Mouse (Mus musculus) adrenal gland, adult 10 weeks (tissue): ENCODE data around the gene Glt8d2. TPM values are rescaled to one million over a fixed set of nuclear protein-coding genes. Genes with fewer than 3 reads are reported as not detected.

Experiments
- polyA plus RNA-seq: library from polyadenylated mRNA; stranded (reverse); fragments of 350-450 nt; fragmentation: Illumina TruSeq; extraction: RNeasy Lipid Tissue Mini Kit (QIAGEN cat#74804); gene quantifications from one replicate; pipeline ENCODE4 v1.2.3, GENCODE M21; 2014; ENCODE audit warnings: low read depth, low replicate concordance

Glt8d2 gene
- polyA plus RNA-seq = 2.4 TPM

DNA sequence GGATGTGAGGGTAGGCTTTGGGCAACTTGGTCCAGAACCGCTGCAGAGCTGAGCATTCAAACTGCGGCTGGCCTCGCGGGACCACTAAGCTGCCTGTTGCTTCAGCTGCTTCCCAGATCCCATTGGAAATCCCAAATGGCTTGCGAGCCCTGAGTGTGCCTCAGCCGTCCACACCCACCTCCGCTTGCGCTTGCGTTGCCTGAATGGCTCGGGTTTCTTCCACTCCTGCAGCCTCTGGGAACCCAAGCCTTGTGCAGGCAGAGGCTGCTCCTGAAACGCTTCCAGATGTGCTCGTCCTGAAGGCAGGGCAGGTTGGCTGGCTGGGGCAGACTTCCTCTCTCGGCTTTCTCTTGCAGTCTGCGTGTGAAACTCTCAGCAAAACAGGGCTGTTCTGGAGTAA is at the start of gene Glt8d2:
Glt8d2 (minus strand) TSS at position 157 of the 400 bp plus-strand sequence.

DNA sequence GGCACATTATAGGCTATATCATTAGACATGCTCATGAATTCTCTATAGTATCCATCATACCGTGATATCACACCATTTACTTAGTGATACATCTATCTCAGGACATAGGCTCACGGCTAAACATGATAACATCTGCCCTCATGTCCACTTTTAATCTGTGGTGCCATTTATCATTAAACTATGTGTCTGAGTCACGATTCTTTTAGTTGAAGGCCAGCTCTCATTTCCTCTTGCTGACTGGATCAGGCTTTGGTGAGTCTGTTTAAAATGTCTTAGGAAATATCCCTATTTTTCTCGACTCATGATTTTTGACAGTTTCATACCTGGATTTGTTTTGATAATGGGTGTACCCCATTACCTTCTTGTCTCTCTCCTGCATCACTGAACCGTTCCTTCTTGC is 5.5 kb upstream of the Glt8d2 start, which contains the start of gene Hcfc2:
Hcfc2 (plus strand) TSS at position 205 of the 400 bp plus-strand sequence.

DNA sequence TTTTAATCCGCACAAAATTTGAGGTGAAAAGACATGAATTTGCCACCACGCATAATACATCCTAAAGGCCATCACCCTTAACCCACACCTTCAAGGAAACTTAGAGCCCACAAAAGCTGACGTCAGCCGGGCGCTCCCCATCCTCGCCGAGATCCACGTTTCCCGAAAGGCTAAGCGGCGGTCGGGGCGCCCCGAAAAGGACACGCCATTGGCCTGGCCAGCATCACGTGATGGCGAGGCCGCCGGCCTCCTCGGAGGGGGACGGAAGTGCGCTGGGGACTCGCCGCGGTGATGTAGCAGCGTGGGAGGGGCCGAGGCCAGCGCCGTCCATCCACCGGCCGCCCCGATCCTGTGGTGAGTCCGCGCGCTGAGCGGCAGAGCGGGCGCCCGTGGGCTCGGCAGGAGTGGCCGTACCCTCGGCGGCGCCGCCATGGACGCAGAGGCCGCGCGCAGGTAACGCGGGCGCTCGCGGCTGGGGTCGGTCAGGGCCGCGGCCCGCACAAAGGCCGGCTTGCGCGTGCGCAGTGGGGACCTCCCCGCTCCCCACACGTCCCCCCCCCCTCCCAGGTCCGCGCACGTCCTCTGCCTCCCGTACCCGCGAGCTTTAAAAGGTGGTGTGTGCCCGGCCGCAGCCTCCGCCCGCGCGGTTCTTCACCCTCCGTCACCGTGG is 60.7 kb downstream of the Glt8d2 start, which contains the start of gene Tdg:
Tdg (plus strand) TSS at position 243 of the 670 bp plus-strand sequence.

DNA sequence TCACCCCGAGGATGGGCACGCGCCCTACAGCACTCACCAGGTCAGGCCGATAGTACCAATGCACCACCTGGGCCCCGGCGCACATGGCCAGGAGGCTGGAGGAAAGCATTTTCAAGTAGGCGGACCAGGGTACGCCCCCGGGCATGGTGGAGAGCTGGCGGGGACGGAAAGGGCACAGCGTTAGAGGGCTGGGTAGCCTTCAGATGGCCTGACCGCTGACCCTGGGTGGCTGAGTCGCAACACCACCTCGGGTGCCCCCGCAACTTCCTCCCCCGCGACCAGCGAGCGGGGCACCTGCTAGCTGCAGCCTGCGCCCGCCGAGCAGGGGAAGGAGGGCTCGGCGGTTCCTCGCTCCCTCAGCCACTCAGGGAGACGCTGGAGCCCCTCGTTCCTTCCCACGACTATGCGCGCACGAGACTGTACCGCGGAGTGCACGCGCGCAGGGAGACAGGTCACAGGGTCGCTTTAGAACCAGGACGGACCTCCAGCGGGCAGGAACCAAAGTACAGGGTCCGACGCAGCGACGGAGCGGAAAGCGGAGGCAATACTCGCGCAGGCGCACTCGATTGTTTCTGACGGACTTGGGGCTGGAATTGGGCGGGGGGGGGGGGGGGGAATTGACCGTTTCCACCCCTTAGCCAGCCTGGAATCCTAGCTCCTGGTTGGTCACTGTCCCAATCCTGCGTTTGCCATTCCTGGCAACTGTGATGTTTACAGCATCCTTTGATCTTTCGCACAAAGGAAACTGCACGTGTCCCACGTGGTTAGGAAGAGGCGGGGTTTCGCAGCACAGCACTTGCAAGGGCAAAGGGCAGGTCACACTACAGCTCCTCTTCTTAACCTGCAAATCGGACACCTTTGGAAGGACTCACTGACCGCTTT is 67.5 kb downstream of the Glt8d2 start, which contains the start of gene 1190007I07Rik:
1190007I07Rik (minus strand) TSS at position 558 of the 882 bp plus-strand sequence.

Other genes with a start within 250 kb of the Glt8d2 start
- not detected for gene Gm1553, start 198.0 kb downstream of the Glt8d2 start, polyA plus RNA-seq
- gene 1190007I07Rik, start 67.4 kb downstream of the Glt8d2 start, polyA plus RNA-seq = 15.3 TPM
- gene Tdg, start 60.8 kb downstream of the Glt8d2 start, polyA plus RNA-seq = 30.9 TPM
- gene Hcfc2, start 5.5 kb upstream of the Glt8d2 start, polyA plus RNA-seq = 103 TPM
- gene Nfyb, start 73.5 kb upstream of the Glt8d2 start, polyA plus RNA-seq = 32.2 TPM
- gene Txnrd1, start 143.3 kb upstream of the Glt8d2 start, polyA plus RNA-seq = 98.3 TPM
- not detected for gene Eid3, start 176.0 kb upstream of the Glt8d2 start, polyA plus RNA-seq